Mouse (Mus musculus): ENCODE data around the gene Arhgap42.

Arhgap42 gene

DNA sequence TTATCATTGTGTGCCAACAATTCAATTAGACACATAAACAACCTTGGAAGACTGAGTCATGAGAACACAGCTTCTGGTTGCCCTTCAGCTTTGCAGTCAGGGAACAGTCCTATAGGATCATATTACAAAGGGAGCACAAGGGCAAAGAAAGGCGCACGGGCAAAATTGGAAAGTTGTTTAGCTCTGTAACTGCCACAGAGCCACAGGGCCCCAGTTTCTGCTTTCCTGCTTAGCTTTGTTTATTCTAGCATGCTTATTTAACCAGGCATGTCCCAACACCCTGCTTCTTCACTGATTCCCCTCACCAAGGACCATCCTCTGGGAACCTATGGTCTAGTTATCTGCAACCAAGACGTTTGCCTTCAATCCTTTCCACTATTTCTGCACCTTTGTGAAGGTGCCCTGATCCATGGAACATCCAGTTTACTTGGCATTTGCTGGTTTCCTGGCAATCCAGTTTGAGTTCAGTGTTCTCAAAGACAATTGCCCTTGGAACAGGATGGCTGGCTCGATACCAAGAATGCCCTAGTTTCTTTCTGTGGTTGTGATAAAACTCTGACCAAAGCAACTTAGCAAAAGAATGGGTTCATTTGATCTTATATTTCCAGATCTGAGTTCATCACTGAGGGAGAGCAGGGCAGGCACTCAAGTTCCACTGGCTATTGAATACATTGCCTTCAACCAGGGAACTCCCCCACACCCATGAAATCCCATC is 111.7 kb downstream of the Arhgap42 start:
- WGBS: 46% methylated on average over 4 of the region's 4 CpGs

- 82% methylated on average over 2 of the region's 2 CpGs for WGBS
Observed at GRCm38 (mm10) chr9:9124156-9124555, 114.7 kb downstream of the Arhgap42 start.

DNA sequence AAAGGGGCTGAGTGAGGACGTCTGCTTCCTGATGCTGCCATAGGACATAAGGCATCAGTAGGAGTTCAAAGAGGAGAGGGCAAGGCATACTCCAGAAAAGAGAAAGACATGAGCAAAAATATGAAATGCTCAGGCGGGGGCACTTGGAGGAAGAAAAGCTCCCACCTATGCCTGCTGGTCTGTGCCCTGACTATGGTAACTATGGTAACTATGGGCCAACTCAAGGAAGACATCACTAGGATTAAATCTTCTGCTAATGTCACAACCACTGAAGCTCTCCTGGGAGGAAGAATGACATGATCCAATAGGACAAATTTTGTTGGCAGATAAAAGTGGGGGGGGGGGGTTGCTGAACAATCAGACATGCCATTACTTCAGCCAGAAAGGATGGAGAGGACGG is 124.6 kb downstream of the Arhgap42 start:
- 85% methylated on average over 3 of the region's 3 CpGs for whole genome bisulfite sequencing

DNA sequence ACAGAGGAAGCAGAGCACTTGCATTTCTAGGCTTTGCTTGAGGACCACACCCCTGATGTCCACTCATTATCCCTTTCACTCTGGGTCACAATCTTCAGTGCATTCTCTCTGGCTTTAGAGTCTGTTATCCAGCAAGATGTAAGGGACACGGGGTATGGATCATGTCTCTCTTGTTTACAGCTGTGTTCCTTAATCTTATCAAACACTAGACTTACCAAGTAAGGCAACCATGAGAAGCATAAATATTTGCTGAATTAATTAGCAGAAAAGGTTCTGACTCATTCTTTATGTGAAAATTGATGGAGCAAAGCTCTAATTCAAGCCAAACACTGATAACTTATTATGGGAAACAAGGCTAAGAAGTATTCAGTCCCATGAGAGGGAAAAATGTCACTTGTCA is 125.1 kb downstream of the Arhgap42 start:
- WGBS: 81% methylated on average over 1 of the region's 1 CpGs

- WGBS: 67% methylated on average over 4 of the region's 4 CpGs
Observed at GRCm38 (mm10) chr9:9112921-9113320, 126.0 kb downstream of the Arhgap42 start.

DNA sequence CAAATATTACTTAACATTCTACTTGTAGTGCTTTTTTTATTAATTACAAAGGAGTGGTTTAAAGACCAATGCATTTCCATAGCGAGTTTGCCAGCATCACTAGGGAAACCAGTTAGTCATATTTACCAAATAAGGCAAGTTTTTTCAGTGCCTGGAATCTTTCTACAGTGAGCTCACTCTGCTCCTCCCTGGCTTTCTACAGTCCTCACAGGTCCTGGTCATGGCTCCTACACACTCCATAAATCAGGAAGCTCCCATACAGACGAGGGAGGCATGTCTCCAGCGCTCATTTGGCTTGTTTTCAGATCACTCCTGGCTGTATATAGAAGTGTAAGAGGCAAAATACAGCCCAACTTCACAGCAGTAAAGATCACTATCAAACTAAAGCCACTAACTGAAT is 134.1 kb downstream of the Arhgap42 start:
- WGBS: 53% methylated on average over 3 of the region's 3 CpGs

GRCm38 (mm10) chr9:9102158-9102514 is 136.8 kb downstream of the Arhgap42 start:
- 59% methylated on average over 2 of the region's 2 CpGs for WGBS

- WGBS: 55% methylated on average over 12 of the region's 12 CpGs
Observed at GRCm38 (mm10) chr9:9101482-9102157, 137.3 kb downstream of the Arhgap42 start.

DNA sequence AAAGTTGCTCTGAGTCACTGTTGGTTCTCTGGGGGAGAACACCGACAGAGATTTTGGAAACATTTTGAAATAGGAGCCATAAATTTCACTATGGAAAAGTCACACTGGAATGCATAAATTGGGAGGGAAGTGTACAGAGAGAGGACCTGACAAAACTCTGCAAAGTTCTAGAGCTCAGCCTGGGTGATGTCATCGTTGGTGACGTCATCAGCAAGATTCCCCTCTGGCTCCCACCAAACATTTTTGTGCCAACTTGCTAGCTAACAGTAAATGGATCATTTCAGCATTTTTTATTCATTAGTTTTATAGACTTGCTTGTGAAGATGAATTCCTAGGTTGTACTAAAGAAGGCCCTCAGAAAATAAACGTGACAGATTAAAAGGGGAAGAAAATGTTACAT is 137.8 kb downstream of the Arhgap42 start:
- 48% methylated on average over 4 of the region's 4 CpGs for WGBS

DNA sequence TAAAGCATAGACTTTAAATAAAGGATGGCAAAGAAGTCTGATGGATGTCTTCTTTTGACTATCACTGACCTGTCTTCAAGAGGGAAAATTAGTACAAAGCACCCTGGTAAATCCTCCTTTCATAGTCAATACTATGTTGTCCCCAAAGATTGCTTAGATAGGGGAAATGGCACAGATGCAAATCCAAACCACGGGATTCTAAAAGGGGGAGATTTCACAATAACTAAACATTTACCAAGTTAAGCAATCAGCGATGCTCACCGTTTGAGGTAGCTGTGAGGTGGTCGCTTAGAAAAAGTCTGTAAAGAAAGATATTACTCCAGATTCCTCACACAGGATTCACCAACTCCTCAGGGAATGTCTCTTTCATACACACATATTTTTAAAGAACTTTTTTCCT is 141.1 kb downstream of the Arhgap42 start:
- WGBS: 94% methylated on average over 4 of the region's 4 CpGs

- WGBS: 92% methylated on average over 1 of the region's 1 CpGs
Observed at GRCm38 (mm10) chr9:9096761-9097160, 142.1 kb downstream of the Arhgap42 start.

GRCm38 (mm10) chr9:9093096-9093495 is 145.8 kb downstream of the Arhgap42 start:
- 58% methylated on average over 1 of the region's 1 CpGs for WGBS

DNA sequence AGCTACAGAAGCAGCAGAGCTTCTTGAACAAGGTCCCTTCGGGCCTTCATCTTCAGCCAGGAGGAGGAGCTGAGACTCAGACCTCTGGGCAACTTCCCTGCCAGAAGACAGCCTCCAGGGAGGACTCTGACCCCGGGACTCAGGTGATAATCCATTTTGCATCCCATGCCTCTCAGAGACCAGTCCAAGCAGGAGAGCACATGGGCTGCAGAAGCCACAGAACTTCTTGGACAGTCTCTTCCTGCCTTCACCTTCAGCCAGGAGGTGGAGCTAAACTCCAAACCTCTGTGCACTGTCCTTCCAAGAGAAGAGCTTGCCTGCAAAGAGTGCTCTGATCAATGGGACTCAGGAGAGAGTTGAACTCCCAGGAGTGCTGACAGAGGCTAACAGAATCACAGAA is 155.5 kb downstream of the Arhgap42 start:
- 82% methylated on average over 2 of the region's 2 CpGs for WGBS

- 48% methylated on average over 5 of the region's 5 CpGs for WGBS
Observed at GRCm38 (mm10) chr9:9051184-9051583, 187.7 kb downstream of the Arhgap42 start.

DNA sequence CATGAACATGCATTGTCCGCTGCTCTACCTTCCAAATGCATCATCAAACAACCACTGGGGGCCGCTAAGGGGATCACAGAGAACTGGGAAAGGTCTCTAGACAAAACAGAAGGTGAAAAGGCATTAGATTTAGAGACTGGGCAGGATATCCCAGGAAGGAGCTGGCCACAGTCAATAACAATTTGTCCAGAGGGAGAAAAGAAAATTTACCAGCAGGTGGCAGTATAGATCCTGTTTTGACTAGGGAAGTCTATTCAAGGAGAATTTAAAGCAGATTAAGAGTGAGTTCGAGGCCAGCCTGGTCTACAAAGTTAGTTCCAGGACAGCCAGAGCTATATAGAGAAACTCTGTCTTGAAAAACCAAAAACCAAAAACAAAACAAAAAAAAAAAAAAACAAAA is 189.7 kb downstream of the Arhgap42 start:
- 64% methylated on average over 3 of the region's 3 CpGs for WGBS

DNA sequence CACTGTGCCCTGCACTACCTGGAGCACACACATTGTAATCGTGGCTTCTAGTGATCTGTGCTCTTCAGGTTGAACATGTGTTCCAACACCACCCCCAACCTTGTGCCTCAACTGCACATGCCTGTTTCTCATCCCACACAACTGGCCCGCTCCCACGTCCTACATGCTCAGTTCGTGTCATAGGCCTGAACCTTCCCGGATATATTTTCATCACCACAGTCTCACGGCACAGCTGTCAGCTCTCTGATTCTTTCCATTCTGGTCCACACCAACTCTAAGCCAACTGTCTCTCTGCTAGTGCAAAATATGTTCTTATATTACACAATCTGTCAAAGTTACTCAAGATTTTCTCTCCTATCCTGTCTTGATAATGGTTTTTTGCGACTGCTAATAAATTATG is 197.9 kb downstream of the Arhgap42 start:
- WGBS: 53% methylated on average over 7 of the region's 7 CpGs

GRCm38 (mm10) chr9:9037017-9037671 is 201.8 kb downstream of the Arhgap42 start:
- WGBS: 43% methylated on average over 3 of the region's 3 CpGs

GRCm38 (mm10) chr9:9027904-9028303 is 211.0 kb downstream of the Arhgap42 start:
- WGBS: 82% methylated on average over 3 of the region's 3 CpGs

DNA sequence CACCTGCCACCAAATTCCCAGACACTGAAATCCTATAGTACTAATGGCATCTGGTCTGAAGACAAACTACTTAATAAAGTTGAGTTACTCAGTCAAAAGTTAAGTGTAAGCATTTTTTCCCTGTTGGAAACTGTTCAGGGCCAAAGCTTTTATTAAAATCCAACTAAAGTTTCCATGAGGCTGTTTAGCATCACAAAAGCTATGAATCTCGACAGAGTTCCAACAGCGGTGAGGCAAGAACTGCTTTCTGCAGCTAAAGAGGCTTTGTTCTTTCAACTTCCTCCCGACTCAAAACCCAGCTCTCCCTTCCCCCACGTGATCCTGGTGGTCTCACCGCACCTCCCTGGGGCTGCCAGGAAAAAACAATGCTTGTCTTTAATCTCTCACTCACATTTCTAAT is 211.5 kb downstream of the Arhgap42 start:
- WGBS: 14% methylated on average over 5 of the region's 5 CpGs

DNA sequence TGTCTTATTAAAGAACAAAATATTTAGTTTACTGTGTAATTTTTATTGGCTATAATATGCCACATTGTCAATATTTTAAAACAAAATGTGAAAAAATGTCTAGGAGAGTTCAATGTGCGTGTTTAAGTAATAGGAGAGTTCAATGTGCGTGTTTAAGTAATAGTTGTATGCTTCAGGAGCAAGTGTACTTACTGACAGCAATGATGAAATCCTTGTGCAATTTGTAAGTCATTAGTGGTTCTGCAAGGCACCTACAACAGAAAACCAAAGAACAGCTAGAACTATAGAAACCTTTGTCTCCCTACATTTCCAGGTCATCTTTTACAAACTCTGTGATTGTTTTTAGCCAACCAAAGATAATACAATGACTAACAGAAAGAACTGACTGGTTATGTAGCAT is 223.8 kb downstream of the Arhgap42 start:
- WGBS: 98% methylated on average over 2 of the region's 2 CpGs

DNA sequence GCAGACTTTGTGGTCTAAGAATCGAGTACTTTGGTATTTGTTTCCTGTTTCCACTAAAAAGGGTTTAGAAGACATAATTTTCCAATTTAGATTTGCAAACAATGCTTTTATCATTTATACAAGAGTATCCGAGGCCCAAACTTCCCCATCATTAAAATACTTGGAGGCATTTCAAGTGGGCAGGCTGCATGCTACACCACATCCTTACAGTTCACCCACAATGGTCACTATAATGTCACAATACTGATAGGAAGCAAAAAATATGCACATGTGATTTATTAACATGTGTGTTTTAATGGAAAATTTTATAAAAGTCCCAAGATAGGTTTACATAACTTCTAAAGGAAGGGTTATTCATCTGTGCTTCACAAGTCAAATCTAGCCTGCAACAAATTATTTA is 242.4 kb downstream of the Arhgap42 start:
- 72% methylated on average over 2 of the region's 2 CpGs for WGBS

GRCm38 (mm10) chr9:8982315-8982714 is 256.6 kb downstream of the Arhgap42 start:
- WGBS: 78% methylated on average over 3 of the region's 3 CpGs

GRCm38 (mm10) chr9:8977775-8978174 is 261.1 kb downstream of the Arhgap42 start:
- WGBS: 17% methylated on average over 2 of the region's 2 CpGs
